Mouse (Mus musculus) forebrain, embryonic 10.5 days (tissue): ENCODE measurements around the gene Dnlz. TPM values are rescaled to one million over a fixed set of nuclear protein-coding genes. Genes with fewer than 3 reads are reported as not detected.

ENCODE experiments used
- DNase-seq: peaks from one replicate; pipeline ENCODE4 v3.0.0-alpha.2; 2017; ENCODE audit warnings: low spot score; ENCODE audit errors: extremely low spot score
- H3K27ac ChIP-seq: fragments of 300-500 bp; sonication (generic); 2 replicates; pipeline ENCODE4 v1.5.1; 2016; ENCODE audit warnings: mild to moderate bottlenecking
- H3K27me3 ChIP-seq: fragments of 300-500 bp; sonication (generic); 2 replicates; pipeline ENCODE4 v1.6.1; 2016; ENCODE audit warnings: mild to moderate bottlenecking; ENCODE audit not compliant: poor library complexity, severe bottlenecking
- H3K36me3 ChIP-seq: fragments of 300-500 bp; sonication (generic); replicated peaks from 2 replicates; pipeline ENCODE4 v1.6.1; 2016; ENCODE audit warnings: mild to moderate bottlenecking, moderate library complexity
- H3K4me1 ChIP-seq: fragments of 300-500 bp; sonication (generic); 2 replicates; pipeline ENCODE4 v1.6.1; 2016
- H3K4me3 ChIP-seq: fragments of 300-500 bp; sonication (generic); 2 replicates; pipeline ENCODE4 v1.5.1; 2016; ENCODE audit warnings: mild to moderate bottlenecking, moderate library complexity
- H3K9me3 ChIP-seq: fragments of 300-500 bp; sonication (generic); 2 replicates; pipeline ENCODE4 v1.6.1; 2016; ENCODE audit warnings: mild to moderate bottlenecking, moderate library complexity
- WGBS: fragments of 180-500 bp; shearing (Covaris S2); methylation state at CpG from one replicate; pipeline ENCODE4 v1.1.7; 2016; 5-methylcytosine and 5-hydroxymethylcytosine counted together
- polyA plus RNA-seq: library from polyadenylated mRNA; unstranded; fragments of >200 nt; fragmentation: Nextera tagmentation; extraction: Ambion mirVana; gene quantifications from 2 replicates; pipeline ENCODE4 v1.2.1, GENCODE M21; 2016

Dnlz gene
- polyA plus RNA-seq, 1 experiment from 2014 or later: 37.2 TPM

DNA sequence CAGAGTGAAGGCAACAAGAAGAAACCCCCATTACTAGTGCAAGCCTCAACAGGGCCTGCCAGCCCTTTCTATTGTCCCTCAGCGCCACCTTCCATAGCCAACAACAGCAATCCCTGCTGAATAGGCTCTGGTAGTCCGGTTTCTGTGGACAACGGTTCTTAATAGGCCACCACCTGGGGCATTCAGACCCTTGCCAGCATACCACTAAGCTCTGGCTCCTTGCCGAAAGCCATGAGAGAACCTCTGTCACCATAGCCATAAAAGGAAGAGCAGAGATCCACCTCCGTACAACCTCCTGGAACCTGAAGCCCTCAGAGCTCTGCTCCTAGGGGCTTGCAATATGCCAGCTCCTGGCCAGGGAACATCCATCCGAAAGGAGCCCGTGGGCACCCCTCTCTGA, 52.6 kb downstream of the Dnlz start:
- no peak for DNase-seq
- Histone ChIP-seq H3K4me3 (peak overlapping the region; percentile 17; the same call in 1 of the 2 replicates), H3K27ac (peak overlapping the region; percentile 71), H3K9me3 (no peaks in the 10 kb centered on the region), H3K27me3 (peaks cover 37% of the 10 kb centered on the region), H3K36me3 (no peaks in the 10 kb centered on the region), H3K4me1 (peaks cover 47% of the 10 kb centered on the region)
- 24% methylated on average over 7 of the region's 7 CpGs for whole genome bisulfite sequencing

DNA sequence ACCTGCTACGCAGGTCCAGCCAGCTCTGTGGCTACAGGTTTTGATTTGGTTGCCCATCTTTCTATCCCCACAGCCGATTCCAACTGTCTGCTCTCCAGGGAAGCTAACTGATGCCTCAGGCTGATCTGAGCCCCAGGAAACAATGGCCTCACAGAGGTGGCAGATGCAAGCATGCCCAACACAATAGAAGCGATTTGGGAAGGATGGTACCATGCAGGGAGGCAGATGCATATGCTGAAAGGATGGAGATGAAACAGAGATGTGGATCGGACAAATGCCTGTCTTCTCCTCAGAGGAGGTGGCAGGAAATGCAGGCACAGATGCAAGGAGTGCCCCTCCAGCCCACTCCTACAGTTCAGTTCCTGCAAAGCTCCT, 53.1 kb downstream of the Dnlz start:
- H3K4me1 ChIP-seq: peaks cover 47% of the 10 kb centered on the region
- 7% methylated on average over 4 of the region's 4 CpGs for WGBS
- H3K27ac ChIP-seq: peak overlapping the region; percentile 71
- peaks cover 37% of the 10 kb centered on the region for H3K27me3 ChIP-seq
- no peaks in the 10 kb centered on the region for H3K36me3 ChIP-seq
- no peak for DNase-seq
- no peaks in the 10 kb centered on the region for H3K9me3 ChIP-seq
- peak overlapping the region; percentile 17; the same call in 1 of the 2 replicates for H3K4me3 ChIP-seq

DNA sequence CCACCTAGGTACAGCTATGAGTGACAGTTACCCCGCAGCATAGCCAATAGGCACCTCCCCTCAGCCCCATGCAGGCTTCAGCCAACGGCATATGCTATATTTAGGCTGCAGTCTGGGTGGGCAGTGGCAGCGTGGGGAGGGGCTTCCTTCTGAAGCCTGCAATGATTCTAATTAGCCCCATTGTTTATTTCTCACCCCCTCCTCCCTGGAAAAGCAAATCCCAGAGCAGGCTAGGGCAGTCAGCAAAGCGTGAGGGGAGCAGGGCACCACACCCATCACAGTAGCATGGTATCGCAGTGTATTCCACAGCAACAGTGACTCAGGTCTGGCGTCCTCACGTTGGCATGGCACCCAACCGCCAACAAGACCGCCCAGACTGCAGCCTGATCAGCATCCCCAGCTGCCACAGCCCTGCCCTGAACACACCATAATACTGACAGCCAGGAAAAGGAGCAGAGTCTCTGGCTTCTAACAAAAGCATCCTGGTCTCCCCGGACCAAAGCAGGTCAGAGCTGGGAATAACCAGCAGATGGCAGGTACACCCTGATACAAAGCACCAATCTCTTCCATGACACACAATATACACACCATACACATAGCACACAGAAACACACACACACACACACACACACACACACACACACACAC, 53.6 kb downstream of the Dnlz start:
- Histone ChIP-seq H3K36me3 (no peaks in the 10 kb centered on the region), H3K9me3 (no peaks in the 10 kb centered on the region), H3K4me3 (peak overlapping the region; percentile 17; the same call in 1 of the 2 replicates), H3K27ac (peak overlapping the region; percentile 71), H3K4me1 (peaks cover 47% of the 10 kb centered on the region), H3K27me3 (peaks cover 37% of the 10 kb centered on the region)
- peak; percentile 40 for DNase-seq
- 8% methylated on average over 10 of the region's 10 CpGs for WGBS

Other genes with a start within 250 kb of the Dnlz start
- gene Nacc2, start 228.9 kb downstream of the Dnlz start, polyA plus RNA-seq: 4.9 and 5.8 TPM in 2 replicates
- gene Lhx3, start 143.8 kb downstream of the Dnlz start, polyA plus RNA-seq: 0.22 and 0.29 TPM in 2 replicates
- gene Qsox2, start 114.6 kb downstream of the Dnlz start, polyA plus RNA-seq: 19.8 and 21.1 TPM in 2 replicates
- gene Ccdc187, start 57.6 kb downstream of the Dnlz start, polyA plus RNA-seq: 0.05 and 0.07 TPM in 2 replicates
- gene Gpsm1, start 36.6 kb downstream of the Dnlz start, polyA plus RNA-seq: 77.9 and 78.0 TPM in 2 replicates
- gene Card9, start 8.8 kb upstream of the Dnlz start, polyA plus RNA-seq: 1.00 and 1.2 TPM in 2 replicates
- gene Snapc4, start 28.5 kb upstream of the Dnlz start, polyA plus RNA-seq: 37.8 and 38.9 TPM in 2 replicates
- gene Entr1, start 37.2 kb upstream of the Dnlz start, polyA plus RNA-seq: 127 and 128 TPM in 2 replicates
- 151 and 156 TPM in 2 replicates for gene Pmpca, start 37.2 kb upstream of the Dnlz start, polyA plus RNA-seq
- 24.6 and 25.5 TPM in 2 replicates for gene Inpp5e, start 57.1 kb upstream of the Dnlz start, polyA plus RNA-seq
- gene Sec16a, start 93.1 kb upstream of the Dnlz start, polyA plus RNA-seq: 27.0 and 29.8 TPM in 2 replicates
- gene Notch1, start 164.6 kb upstream of the Dnlz start, polyA plus RNA-seq: 25.4 and 26.7 TPM in 2 replicates
- 89.9 and 96.4 TPM in 2 replicates for gene Egfl7, start 227.9 kb upstream of the Dnlz start, polyA plus RNA-seq
- gene Gm20532, start 234.5 kb upstream of the Dnlz start, polyA plus RNA-seq: not detected in 2 replicates